Mouse (Mus musculus) olfactory bulb, adult 2 months (tissue): ENCODE results near the gene Cnot11.

Source experiments
- CTCF ChIP-seq: fragments of 200-500 bp; IDR thresholded peaks from 2 replicates; pipeline ENCODE4 v1.5.1; 2012; ENCODE audit warnings: low read depth, mild to moderate bottlenecking, low read length, moderate library complexity; ENCODE audit not compliant: insufficient read depth
- POLR2A ChIP-seq: fragments of 200-500 bp; IDR thresholded peaks from 2 replicates; pipeline ENCODE4 v1.6.1; 2012; ENCODE audit warnings: mild to moderate bottlenecking, low read depth, low read length, moderate library complexity; ENCODE audit not compliant: insufficient read depth

- TF ChIP-seq CTCF (no peak), POLR2A (no peak)
Observed at GRCm38 (mm10) chr1:39512183-39512582, 22.6 kb upstream of the Cnot11 start.
